Mouse (Mus musculus): ENCODE measurements at regions not wholly inside any gene's neighbourhood (a gene's known extent, or its start where the extent isn't known, plus 50 kb on each side); places are given as distances from the start of the nearest gene placed in this dataset.

DNA sequence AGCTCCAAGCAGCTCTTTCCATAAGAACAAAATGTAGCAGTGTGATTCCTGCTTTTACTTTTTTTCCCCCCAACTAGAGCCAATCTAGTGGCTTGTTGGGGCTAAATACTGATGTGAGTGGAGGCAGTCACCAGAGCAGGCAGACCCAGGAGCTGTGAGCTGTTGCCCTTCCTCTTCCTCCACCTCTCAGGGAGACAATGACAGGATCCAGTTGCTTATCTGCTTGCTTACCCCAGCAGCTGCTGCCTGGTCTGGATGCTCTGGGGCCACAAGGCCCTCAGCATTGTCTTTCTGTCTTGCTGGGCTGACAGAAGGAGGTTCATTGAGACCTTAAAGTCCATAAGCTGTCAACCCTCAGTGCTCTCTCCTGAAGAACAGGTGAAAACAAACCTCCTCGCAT lies 106.3 kb upstream of the Cd93 start:
- Histone ChIP-seq H3K36me3 (replicated peaks; ENCODE audit: control insufficient read depth, insufficient read depth, low read depth) (no peaks in the 10 kb centered on the region), H3K27ac (no peak overlapping the region), H3K9me3 (ENCODE audit: control insufficient read depth, low read length) (no peaks in the 10 kb centered on the region), H3K9ac (replicated peaks) (no peak overlapping the region), H3K4me3 (ENCODE audit: insufficient read depth in 1 of 2, low read depth in 2 of 2, low read length in 2 of 2) (no peak overlapping the region), H3K4me1 (replicated peaks; ENCODE audit: control insufficient read depth in 2 of 2, insufficient read depth in 2 of 2, low read length in 1 of 2) (no peaks in the 10 kb centered on the region), H3K4me2 (ENCODE audit: low read depth) (no peak overlapping the region), H3K27me3 (ENCODE audit: control insufficient read depth, insufficient read depth, low read length) (no peaks in the 10 kb centered on the region)
- WGBS (ENCODE audit: insufficient replicate concordance), result 29% methylated on average over 1 of the region's 1 CpGs
- TF ChIP-seq EP300 (IDR thresholded peaks at IDR 0.05; ENCODE audit: low read depth), result no peak
- no peak for DNase-seq (ENCODE audit: low read depth in 3 of 3, low spot score in 3 of 3)
- ATAC-seq (ENCODE audit: insufficient read depth), result no peak

- Histone ChIP-seq H3K27me3 (ENCODE audit: control insufficient read depth, insufficient read depth, low read length) (no peaks in the 10 kb centered on the region), H3K9me3 (ENCODE audit: control insufficient read depth, low read length) (no peaks in the 10 kb centered on the region), H3K4me2 (ENCODE audit: low read depth) (no peak overlapping the region), H3K9ac (replicated peaks) (no peak overlapping the region), H3K27ac (no peak overlapping the region), H3K36me3 (replicated peaks; ENCODE audit: control insufficient read depth, insufficient read depth, low read depth) (no peaks in the 10 kb centered on the region), H3K4me3 (ENCODE audit: insufficient read depth in 1 of 2, low read depth in 2 of 2, low read length in 2 of 2) (no peak overlapping the region), H3K4me1 (replicated peaks; ENCODE audit: control insufficient read depth in 2 of 2, insufficient read depth in 2 of 2, low read length in 1 of 2) (no peaks in the 10 kb centered on the region)
- TF ChIP-seq EP300 (IDR thresholded peaks at IDR 0.05; ENCODE audit: low read depth), result no peak
- no peak for TF ChIP-seq CTCF (IDR thresholded peaks at IDR 0.05; ENCODE audit: low read depth)
- DNase-seq (ENCODE audit: low read depth in 3 of 3, low spot score in 3 of 3) (no peak), ATAC-seq (ENCODE audit: insufficient read depth) (no peak)
Measured at GRCm38 (mm10) chr2:148542340-148542739, 99.0 kb upstream of the Cd93 start.

DNA sequence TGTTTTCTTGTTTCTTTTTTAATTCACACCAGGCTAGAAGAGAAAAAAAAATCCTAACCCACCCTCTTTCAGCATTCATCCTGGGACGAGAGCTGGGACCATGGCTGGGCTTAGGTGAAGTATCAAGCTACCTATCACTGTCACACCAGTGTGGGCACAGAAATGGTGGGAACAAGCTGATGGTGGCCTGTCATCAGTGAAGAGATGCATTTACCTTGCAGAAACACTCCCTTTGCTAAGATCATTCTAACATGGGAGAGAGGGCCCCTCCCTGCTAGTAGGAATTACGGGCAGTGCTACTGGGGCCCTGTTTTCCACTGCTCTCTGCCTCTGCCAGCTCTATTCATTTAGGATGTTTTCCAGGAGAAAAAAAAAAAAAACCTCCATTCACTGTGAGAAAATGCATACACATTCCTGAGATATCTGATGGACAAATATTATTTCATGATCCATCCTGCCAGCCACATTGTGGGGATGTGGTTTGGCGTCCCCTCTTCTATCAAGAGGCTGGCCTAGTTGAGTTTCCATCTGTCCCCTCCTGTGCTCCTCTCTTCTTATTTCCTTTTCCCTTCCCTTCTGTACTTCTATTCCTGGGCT lies 94.6 kb upstream of the Cd93 start:
- no peak overlapping the region for H3K4me3 ChIP-seq (ENCODE audit: insufficient read depth in 1 of 2, low read depth in 2 of 2, low read length in 2 of 2)
- H3K27me3 ChIP-seq (ENCODE audit: control insufficient read depth, insufficient read depth, low read length), result no peaks in the 10 kb centered on the region
- no peaks in the 10 kb centered on the region for H3K4me1 ChIP-seq (replicated peaks; ENCODE audit: control insufficient read depth in 2 of 2, insufficient read depth in 2 of 2, low read length in 1 of 2)
- ATAC-seq (ENCODE audit: insufficient read depth) (no peak), DNase-seq (ENCODE audit: low read depth in 3 of 3, low spot score in 3 of 3) (no peak)
- no peak overlapping the region for H3K27ac ChIP-seq
- WGBS (ENCODE audit: insufficient replicate concordance), result 60% methylated on average over 3 of the region's 3 CpGs
- no peak for TF ChIP-seq EP300 (IDR thresholded peaks at IDR 0.05; ENCODE audit: low read depth)
- no peak for TF ChIP-seq CTCF (IDR thresholded peaks at IDR 0.05; ENCODE audit: low read depth)
- H3K4me2 ChIP-seq (ENCODE audit: low read depth), result no peak overlapping the region
- H3K9me3 ChIP-seq (ENCODE audit: control insufficient read depth, low read length), result no peaks in the 10 kb centered on the region
- H3K9ac ChIP-seq (replicated peaks), result no peak overlapping the region
- H3K36me3 ChIP-seq (replicated peaks; ENCODE audit: control insufficient read depth, insufficient read depth, low read depth), result no peaks in the 10 kb centered on the region

DNA sequence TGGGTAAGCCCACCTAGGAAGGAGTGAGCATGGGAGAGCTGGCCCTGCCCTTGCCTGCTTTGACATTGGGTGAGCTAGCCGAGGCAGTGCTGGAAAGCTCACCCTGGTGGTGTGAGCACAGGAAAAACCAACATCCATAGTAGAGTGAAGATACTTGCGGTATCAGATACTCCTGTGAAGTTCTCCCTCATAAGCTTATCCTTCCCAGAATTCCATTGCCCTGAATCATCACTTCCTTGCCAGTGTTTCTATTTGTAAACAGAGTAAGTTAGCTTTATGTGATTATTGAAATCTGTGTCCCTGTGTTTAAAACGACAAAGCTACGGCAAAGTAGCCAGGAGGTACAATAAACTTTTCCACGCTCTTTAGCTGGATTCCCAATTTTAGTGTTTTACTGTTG lies 93.9 kb upstream of the Cd93 start:
- ATAC-seq (ENCODE audit: insufficient read depth), result no peak

DNA sequence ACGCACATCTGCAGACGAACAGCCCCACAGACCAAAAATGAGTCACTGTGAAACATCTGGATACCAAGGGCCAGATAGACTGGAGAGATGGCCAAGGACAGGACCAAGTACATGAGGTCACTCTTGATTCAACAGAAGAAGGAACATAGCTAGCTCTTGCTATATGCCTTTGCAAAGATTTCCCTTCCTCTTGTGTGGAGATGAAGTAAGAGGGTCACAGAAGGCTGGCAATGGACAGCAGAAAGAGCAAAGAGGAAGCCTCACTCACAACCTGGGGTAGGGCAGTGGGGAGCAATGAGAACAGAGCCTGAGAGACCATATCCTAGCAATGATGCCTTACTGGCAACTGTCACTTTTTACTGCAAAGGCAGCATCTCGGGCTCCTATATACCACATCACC lies 93.2 kb upstream of the Cd93 start:
- Histone ChIP-seq H3K36me3 (replicated peaks; ENCODE audit: control insufficient read depth, insufficient read depth, low read depth) (no peaks in the 10 kb centered on the region), H3K27ac (no peak overlapping the region), H3K4me1 (replicated peaks; ENCODE audit: control insufficient read depth in 2 of 2, insufficient read depth in 2 of 2, low read length in 1 of 2) (peaks cover 0 to 5% of the 10 kb centered on the region in 2 experiments; a peak in 1 of 4 replicates), H3K4me3 (ENCODE audit: insufficient read depth in 1 of 2, low read depth in 2 of 2, low read length in 2 of 2) (no peak overlapping the region), H3K27me3 (ENCODE audit: control insufficient read depth, insufficient read depth, low read length) (no peaks in the 10 kb centered on the region), H3K9me3 (ENCODE audit: control insufficient read depth, low read length) (no peaks in the 10 kb centered on the region), H3K4me2 (ENCODE audit: low read depth) (no peak overlapping the region), H3K9ac (replicated peaks) (no peak overlapping the region)
- TF ChIP-seq CTCF (IDR thresholded peaks at IDR 0.05; ENCODE audit: low read depth), result no peak
- no peak for TF ChIP-seq EP300 (IDR thresholded peaks at IDR 0.05; ENCODE audit: low read depth)
- ATAC-seq (ENCODE audit: insufficient read depth) (no peak), DNase-seq (ENCODE audit: low read depth in 3 of 3, low spot score in 3 of 3) (no peak)
- WGBS (ENCODE audit: insufficient replicate concordance), result 64% methylated on average over 3 of the region's 3 CpGs

More for the DNA sequence above, 93.9 kb upstream of the Cd93 start:
- no peak overlapping the region for H3K4me3 ChIP-seq (ENCODE audit: insufficient read depth in 1 of 2, low read depth in 2 of 2, low read length in 2 of 2)
- no peaks in the 10 kb centered on the region for H3K36me3 ChIP-seq (replicated peaks; ENCODE audit: control insufficient read depth, insufficient read depth, low read depth)
- DNase-seq (ENCODE audit: low read depth in 3 of 3, low spot score in 3 of 3), result no peak
- no peaks in the 10 kb centered on the region for H3K9me3 ChIP-seq (ENCODE audit: control insufficient read depth, low read length)
- no peak overlapping the region for H3K9ac ChIP-seq (replicated peaks)
- no peak overlapping the region for H3K4me2 ChIP-seq (ENCODE audit: low read depth)
- no peak for TF ChIP-seq CTCF (IDR thresholded peaks at IDR 0.05; ENCODE audit: low read depth)
- TF ChIP-seq EP300 (IDR thresholded peaks at IDR 0.05; ENCODE audit: low read depth), result no peak
- no peaks in the 10 kb centered on the region for H3K27me3 ChIP-seq (ENCODE audit: control insufficient read depth, insufficient read depth, low read length)
- 65% methylated on average over 5 of the region's 5 CpGs for WGBS (ENCODE audit: insufficient replicate concordance)
- peaks cover 0 to under 1% of the 10 kb centered on the region in 2 experiments; a peak in 1 of 4 replicates for H3K4me1 ChIP-seq (replicated peaks; ENCODE audit: control insufficient read depth in 2 of 2, insufficient read depth in 2 of 2, low read length in 1 of 2)
- no peak overlapping the region for H3K27ac ChIP-seq
